Mouse (Mus musculus) neural tube, embryonic 11.5 days (tissue): Measurements from ENCODE around the gene Megf9. TPM values are rescaled to one million over a fixed set of nuclear protein-coding genes. Genes with fewer than 3 reads are reported as not detected.

Source experiments
- ATAC-seq: fragments of 200-750 bp; cut with Nextera tagmentation; 2 replicates; pipeline ENCODE4 v1.8.0; 2017; ENCODE audit warnings: moderate number of reproducible peaks, mild to moderate bottlenecking, moderate TSS enrichment, moderate library complexity; ENCODE audit not compliant: insufficient read depth, low FRiP score, low TSS enrichment
- DNase-seq: peaks from one replicate; pipeline ENCODE4 v3.0.0-alpha.2; 2015; ENCODE audit warnings: low spot score
- H3K27ac ChIP-seq: fragments of 300-500 bp; sonication (generic); 2 replicates; pipeline ENCODE4 v1.5.1; 2014; ENCODE audit warnings: low read depth, mild to moderate bottlenecking, low read length
- H3K27me3 ChIP-seq: fragments of 300-500 bp; sonication (generic); 2 replicates; pipeline ENCODE4 v1.6.1; 2014; ENCODE audit warnings: mild to moderate bottlenecking, low read length, mixed read lengths; ENCODE audit not compliant: control insufficient read depth, insufficient read depth
- H3K36me3 ChIP-seq: fragments of 300-500 bp; sonication (generic); 2 replicates; pipeline ENCODE4 v1.6.1; 2014; ENCODE audit warnings: mild to moderate bottlenecking, low read length, moderate library complexity, mixed read lengths; ENCODE audit not compliant: control insufficient read depth, insufficient read depth
- H3K4me1 ChIP-seq: fragments of 300-500 bp; sonication (generic); 2 replicates; pipeline ENCODE4 v1.6.1; 2014; ENCODE audit warnings: low read length, mixed read lengths; ENCODE audit not compliant: control insufficient read depth, insufficient read depth
- H3K4me2 ChIP-seq: fragments of 300-500 bp; sonication (generic); 2 replicates; pipeline ENCODE4 v1.6.1; 2014; ENCODE audit warnings: low read depth, mild to moderate bottlenecking, moderate library complexity
- H3K4me3 ChIP-seq: fragments of 300-500 bp; sonication (generic); 2 replicates; pipeline ENCODE4 v1.5.1; 2014; ENCODE audit warnings: low read depth, low read length
- H3K9ac ChIP-seq: fragments of 300-500 bp; sonication (generic); 2 replicates; pipeline ENCODE4 v1.6.1; 2014; ENCODE audit warnings: mild to moderate bottlenecking, low read length
- H3K9me3 ChIP-seq: fragments of 300-500 bp; sonication (generic); 2 replicates; pipeline ENCODE4 v1.6.1; 2016; ENCODE audit warnings: low read length; ENCODE audit not compliant: control insufficient read depth
- WGBS: fragments of 180-500 bp; shearing (Covaris S2); extraction: QIAGEN DNeasy Blood & Tissue Kit; methylation state at CpG from one replicate; pipeline ENCODE4 v1.1.7; 2014; 5-methylcytosine and 5-hydroxymethylcytosine counted together
- polyA plus RNA-seq: library from polyadenylated mRNA; unstranded; fragments of >200 nt; fragmentation: Nextera tagmentation; extraction: Ambion mirVana; gene quantifications from 2 replicates; pipeline ENCODE4 v1.2.1, GENCODE M21; 2014

Megf9 gene
- polyA plus RNA-seq, 1 experiment from 2014 or later, result 29.1 TPM

DNA sequence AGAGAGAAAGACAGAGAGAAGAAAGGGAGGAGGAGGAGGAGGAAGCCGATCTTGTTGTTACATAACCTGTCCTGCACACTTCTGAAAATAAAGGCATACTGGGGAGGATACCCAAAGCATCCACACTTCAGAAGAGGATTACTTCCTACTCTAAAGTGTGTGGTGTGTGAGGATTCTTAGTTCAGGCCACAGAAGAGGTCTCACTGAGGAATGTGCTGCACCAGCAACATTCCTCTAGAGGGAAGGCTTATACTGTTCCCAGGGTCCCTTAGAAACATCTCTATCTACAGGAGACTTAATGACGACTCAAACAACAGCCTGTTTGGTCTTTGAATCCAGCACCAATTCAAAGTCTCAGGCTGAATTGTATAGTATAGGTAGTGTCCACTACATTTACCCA is 114.6 kb downstream of the Megf9 start:
- Histone ChIP-seq H3K4me2 (no peak overlapping the region), H3K4me3 (no peak overlapping the region), H3K27ac (no peak overlapping the region), H3K4me1 (no peaks in the 10 kb centered on the region), H3K27me3 (no peaks in the 10 kb centered on the region), H3K36me3 (no peaks in the 10 kb centered on the region), H3K9ac (no peak overlapping the region), H3K9me3 (no peaks in the 10 kb centered on the region)
- ATAC-seq, result no peak
- no peak for DNase-seq
- 71% methylated on average over 2 of the region's 2 CpGs for WGBS

DNA sequence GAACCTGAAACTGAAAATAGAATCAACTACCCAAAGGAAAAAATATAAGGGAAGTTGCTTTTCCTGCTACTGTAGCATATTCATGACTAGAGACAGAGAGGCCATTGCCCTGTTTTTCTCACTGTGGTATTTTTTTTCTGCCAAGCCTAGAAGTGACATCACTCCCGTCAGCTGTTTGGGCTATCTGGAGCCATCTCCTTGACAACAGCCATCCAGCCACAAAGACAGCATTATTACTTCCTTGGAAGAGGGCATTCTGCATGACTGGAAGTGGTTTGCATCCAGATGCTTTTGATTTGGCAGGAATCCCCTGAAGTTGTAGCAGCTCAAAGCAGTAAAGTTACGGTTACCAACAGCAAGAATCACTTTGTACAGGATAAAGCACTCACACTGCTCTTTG is 122.7 kb downstream of the Megf9 start:
- 32% methylated on average over 2 of the region's 2 CpGs for WGBS
- DNase-seq, result peak; percentile 20
- ATAC-seq, result peak; percentile 7; the same call in 1 of the 2 replicates

DNA sequence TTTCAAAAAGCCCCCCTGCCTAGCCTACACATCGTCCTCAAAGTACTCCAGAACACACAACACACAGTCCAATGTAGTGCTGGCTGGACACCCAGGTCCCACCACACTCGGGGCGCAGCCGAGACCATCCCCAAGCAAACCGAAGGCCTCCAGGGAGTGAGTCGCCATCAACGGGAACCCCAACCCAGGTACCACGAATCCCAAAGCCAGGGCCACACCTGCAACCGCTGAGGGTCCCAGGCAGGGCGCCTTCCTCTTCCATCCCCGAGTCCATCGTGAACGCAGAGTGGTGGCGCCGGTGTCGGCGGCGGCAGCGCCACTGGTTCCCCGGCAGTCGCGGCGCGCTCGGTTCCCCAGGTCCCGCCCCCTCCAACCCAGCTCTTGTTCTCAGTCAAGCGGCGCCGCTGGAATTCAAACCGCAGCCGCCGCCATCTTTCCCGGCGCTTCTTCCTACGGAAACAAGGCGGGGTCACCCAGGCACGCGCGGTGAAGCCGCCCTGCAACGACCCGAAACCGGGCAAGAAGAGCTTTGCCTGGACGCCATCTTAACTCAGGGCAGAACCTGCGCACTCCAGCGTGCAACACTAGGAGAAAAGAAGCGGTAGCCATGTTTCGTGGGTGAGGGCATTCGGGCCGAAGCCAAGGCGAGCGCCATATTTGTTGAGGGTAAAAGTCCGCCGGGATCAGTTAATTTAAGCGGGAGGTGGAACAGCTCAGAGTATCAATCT is 124.6 kb downstream of the Megf9 start, which contains the start of gene Cdk5rap2:
Cdk5rap2 (minus strand) TSS at position 450 of the 728 bp plus-strand sequence.
- peak within 1 kb of the TSS; percentile 86 for H3K9ac ChIP-seq
- H3K36me3 ChIP-seq, result no peaks in the 10 kb centered on the region
- peak within 1 kb of the TSS; percentile 79 for H3K4me3 ChIP-seq
- DNase-seq, result peak; percentile 97
- peak; percentile 97 for ATAC-seq
- WGBS, result under 1% methylated on average over 55 of the region's 55 CpGs
- peaks cover 7% of the 10 kb centered on the region; the same call in 1 of the 2 replicates for H3K4me1 ChIP-seq
- H3K4me2 ChIP-seq, result peak within 1 kb of the TSS; percentile 55
- H3K27ac ChIP-seq, result peak within 1 kb of the TSS; percentile 64
- H3K9me3 ChIP-seq, result no peaks in the 10 kb centered on the region
- H3K27me3 ChIP-seq, result no peaks in the 10 kb centered on the region

More for the DNA sequence above, 122.7 kb downstream of the Megf9 start:
- no peak overlapping the region for H3K9ac ChIP-seq
- no peak overlapping the region for H3K4me2 ChIP-seq
- no peaks in the 10 kb centered on the region for H3K36me3 ChIP-seq
- H3K9me3 ChIP-seq, result no peaks in the 10 kb centered on the region
- H3K4me1 ChIP-seq, result peaks cover 7% of the 10 kb centered on the region; the same call in 1 of the 2 replicates
- H3K27ac ChIP-seq, result no peak overlapping the region
- no peak overlapping the region for H3K4me3 ChIP-seq
- H3K27me3 ChIP-seq, result no peaks in the 10 kb centered on the region

- H3K36me3 ChIP-seq, result no peaks in the 10 kb centered on the region
- 24% methylated on average over 9 of the region's 9 CpGs for WGBS
- peaks cover 7% of the 10 kb centered on the region; the same call in 1 of the 2 replicates for H3K4me1 ChIP-seq
- H3K27me3 ChIP-seq, result no peaks in the 10 kb centered on the region
- H3K27ac ChIP-seq, result no peak overlapping the region
- peak overlapping the region; percentile 55 for H3K4me2 ChIP-seq
- no peak for DNase-seq
- H3K9ac ChIP-seq, result peak overlapping the region; percentile 86
- ATAC-seq, result no peak
- peak overlapping the region; percentile 79 for H3K4me3 ChIP-seq
- no peaks in the 10 kb centered on the region for H3K9me3 ChIP-seq
Measured at GRCm38 (mm10) chr4:70409456-70409855, 125.3 kb downstream of the Megf9 start.

GRCm38 (mm10) chr4:70402109-70402819 is 132.5 kb downstream of the Megf9 start:
- Histone ChIP-seq H3K4me1 (no peaks in the 10 kb centered on the region), H3K4me2 (no peak overlapping the region), H3K27ac (no peak overlapping the region), H3K9ac (no peak overlapping the region), H3K4me3 (no peak overlapping the region), H3K9me3 (no peaks in the 10 kb centered on the region), H3K36me3 (no peaks in the 10 kb centered on the region), H3K27me3 (no peaks in the 10 kb centered on the region)
- WGBS, result 77% methylated on average over 9 of the region's 9 CpGs
- ATAC-seq (peak; percentile 24; the same call in 1 of the 2 replicates), DNase-seq (peak; percentile 28)

DNA sequence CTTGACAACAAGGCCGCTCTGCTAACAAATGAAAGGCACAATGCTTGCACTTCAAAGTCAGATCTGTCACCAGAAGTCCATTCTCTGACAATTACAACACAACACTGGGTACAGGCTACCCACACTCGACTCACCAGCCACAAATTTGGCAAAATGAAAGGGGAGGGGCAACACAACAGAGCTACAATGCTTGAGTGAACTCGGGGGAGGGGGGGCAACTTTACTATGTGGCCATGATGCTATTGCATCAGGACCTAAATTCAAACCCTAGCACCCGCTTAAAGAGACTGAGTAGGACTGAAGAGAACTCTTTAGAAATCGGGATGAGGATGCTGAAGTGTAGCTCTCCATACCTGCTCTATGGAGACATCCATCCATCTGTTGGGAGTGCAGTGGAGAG is 135.3 kb downstream of the Megf9 start:
- DNase-seq (no peak), ATAC-seq (no peak)
- H3K4me1 ChIP-seq, result no peaks in the 10 kb centered on the region
- no peak overlapping the region for H3K4me3 ChIP-seq
- no peaks in the 10 kb centered on the region for H3K36me3 ChIP-seq
- H3K9me3 ChIP-seq, result no peaks in the 10 kb centered on the region
- H3K4me2 ChIP-seq, result no peak overlapping the region
- no peak overlapping the region for H3K9ac ChIP-seq
- WGBS, result 88% methylated on average over 5 of the region's 5 CpGs
- H3K27ac ChIP-seq, result no peak overlapping the region
- H3K27me3 ChIP-seq, result no peaks in the 10 kb centered on the region

GRCm38 (mm10) chr4:70399074-70399473 is 135.7 kb downstream of the Megf9 start:
- Histone ChIP-seq H3K4me3 (no peak overlapping the region), H3K27me3 (no peaks in the 10 kb centered on the region), H3K27ac (no peak overlapping the region), H3K4me2 (no peak overlapping the region), H3K36me3 (no peaks in the 10 kb centered on the region), H3K9me3 (no peaks in the 10 kb centered on the region), H3K9ac (no peak overlapping the region), H3K4me1 (no peaks in the 10 kb centered on the region)
- ATAC-seq (no peak), DNase-seq (no peak)
- WGBS, result 96% methylated on average over 2 of the region's 2 CpGs

- Histone ChIP-seq H3K27ac (no peak overlapping the region), H3K36me3 (no peaks in the 10 kb centered on the region), H3K4me1 (no peaks in the 10 kb centered on the region), H3K9me3 (no peaks in the 10 kb centered on the region), H3K27me3 (no peaks in the 10 kb centered on the region), H3K9ac (no peak overlapping the region), H3K4me2 (no peak overlapping the region), H3K4me3 (no peak overlapping the region)
- ATAC-seq (no peak), DNase-seq (no peak)
- 80% methylated on average over 4 of the region's 4 CpGs for WGBS
Measured at GRCm38 (mm10) chr4:70398088-70398487, 136.7 kb downstream of the Megf9 start.
